Mouse (Mus musculus): ENCODE data around the gene Mycbp2.

GRCm38 (mm10) chr14:103254311-103254710 is 92.3 kb downstream of the Mycbp2 start:
- no peak for TF ChIP-seq CTCF (IDR thresholded peaks at IDR 0.05; ENCODE audit: insufficient read depth, low read length)
- no peak for TF ChIP-seq POLR2A (IDR thresholded peaks at IDR 0.05; ENCODE audit: borderline replicate concordance, extremely low read depth, low read depth, low read length)
